Mouse (Mus musculus): ENCODE results near the gene Osbpl3.

The Osbpl3 gene

GRCm38 (mm10) chr6:50400234-50400633 lies 55.8 kb downstream of the Osbpl3 start:
- no peak for DNase-seq (ENCODE audit: low spot score)

- DNase-seq (ENCODE audit: low spot score): no peak
Measured at GRCm38 (mm10) chr6:50399427-50400195, 56.4 kb downstream of the Osbpl3 start.

GRCm38 (mm10) chr6:50398324-50398723 lies 57.7 kb downstream of the Osbpl3 start:
- DNase-seq (ENCODE audit: low spot score): no peak

- no peak for DNase-seq (ENCODE audit: low spot score)
Measured at GRCm38 (mm10) chr6:50397116-50397515, 58.9 kb downstream of the Osbpl3 start.

GRCm38 (mm10) chr6:50395641-50396312 lies 60.2 kb downstream of the Osbpl3 start:
- DNase-seq (ENCODE audit: low spot score): no peak

- no peak for DNase-seq (ENCODE audit: low spot score)
Measured at GRCm38 (mm10) chr6:50394432-50394831, 61.6 kb downstream of the Osbpl3 start.

GRCm38 (mm10) chr6:50393960-50394359 lies 62.0 kb downstream of the Osbpl3 start:
- no peak for DNase-seq (ENCODE audit: low spot score)

GRCm38 (mm10) chr6:50391951-50392350 lies 64.0 kb downstream of the Osbpl3 start:
- no peak for DNase-seq (ENCODE audit: low spot score)

- no peak for DNase-seq (ENCODE audit: low spot score)
Measured at GRCm38 (mm10) chr6:50390313-50390712, 65.7 kb downstream of the Osbpl3 start.

- DNase-seq (ENCODE audit: low spot score): no peak
Measured at GRCm38 (mm10) chr6:50387629-50388028, 68.4 kb downstream of the Osbpl3 start.

- DNase-seq (ENCODE audit: low spot score): no peak
Measured at GRCm38 (mm10) chr6:50386497-50386896, 69.5 kb downstream of the Osbpl3 start.

GRCm38 (mm10) chr6:50385451-50386013 lies 70.5 kb downstream of the Osbpl3 start:
- no peak for DNase-seq (ENCODE audit: low spot score)

GRCm38 (mm10) chr6:50382711-50383110 lies 73.3 kb downstream of the Osbpl3 start:
- no peak for DNase-seq (ENCODE audit: low spot score)

GRCm38 (mm10) chr6:50382196-50382595 lies 73.8 kb downstream of the Osbpl3 start:
- DNase-seq (ENCODE audit: low spot score): no peak

GRCm38 (mm10) chr6:50381504-50382091 lies 74.4 kb downstream of the Osbpl3 start:
- no peak for DNase-seq (ENCODE audit: low spot score)

- no peak for DNase-seq (ENCODE audit: low spot score)
Measured at GRCm38 (mm10) chr6:50379740-50380139, 76.3 kb downstream of the Osbpl3 start.

GRCm38 (mm10) chr6:50379136-50379535 lies 76.9 kb downstream of the Osbpl3 start:
- no peak for DNase-seq (ENCODE audit: low spot score)

GRCm38 (mm10) chr6:50377742-50378720 lies 78.0 kb downstream of the Osbpl3 start:
- DNase-seq (ENCODE audit: low spot score): no peak

GRCm38 (mm10) chr6:50376684-50377083 lies 79.3 kb downstream of the Osbpl3 start:
- DNase-seq (ENCODE audit: low spot score): no peak

GRCm38 (mm10) chr6:50372516-50373424 lies 83.2 kb downstream of the Osbpl3 start:
- no peak for DNase-seq (ENCODE audit: low spot score)

Measured in urinary bladder, postnatal 10 days (tissue).